Mouse (Mus musculus) testis, postnatal 14 days (tissue): ENCODE data around the gene Cdh23.
A peak's percentile ranks its signal among the peaks of the same experiment; 100 is the strongest.

Source experiments
- DNase-seq: peaks from one replicate; pipeline ENCODE4 v3.0.0; 2021; ENCODE audit warnings: low spot score

The Cdh23 gene

DNA sequence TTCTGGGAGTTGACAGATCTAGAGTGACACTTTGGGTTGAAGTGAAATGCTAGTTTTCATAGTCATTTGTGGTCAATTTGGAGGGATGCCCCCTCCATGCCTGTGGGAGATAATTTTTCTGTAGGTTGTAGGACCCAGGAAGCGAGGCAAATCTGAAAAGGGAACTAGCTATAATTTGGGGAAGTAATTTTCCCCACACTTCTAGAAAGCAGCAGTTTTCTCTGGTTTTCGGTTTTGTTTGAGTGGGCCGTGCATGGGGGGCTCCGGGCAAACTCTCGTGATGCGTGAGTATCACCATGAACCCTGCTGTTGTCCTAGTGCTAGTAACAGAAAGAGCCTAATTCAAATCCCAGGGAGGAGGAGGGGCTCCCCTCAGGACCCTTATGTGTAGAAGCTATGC, 412.0 kb downstream of the Cdh23 start:
- DNase-seq: no peak

DNA sequence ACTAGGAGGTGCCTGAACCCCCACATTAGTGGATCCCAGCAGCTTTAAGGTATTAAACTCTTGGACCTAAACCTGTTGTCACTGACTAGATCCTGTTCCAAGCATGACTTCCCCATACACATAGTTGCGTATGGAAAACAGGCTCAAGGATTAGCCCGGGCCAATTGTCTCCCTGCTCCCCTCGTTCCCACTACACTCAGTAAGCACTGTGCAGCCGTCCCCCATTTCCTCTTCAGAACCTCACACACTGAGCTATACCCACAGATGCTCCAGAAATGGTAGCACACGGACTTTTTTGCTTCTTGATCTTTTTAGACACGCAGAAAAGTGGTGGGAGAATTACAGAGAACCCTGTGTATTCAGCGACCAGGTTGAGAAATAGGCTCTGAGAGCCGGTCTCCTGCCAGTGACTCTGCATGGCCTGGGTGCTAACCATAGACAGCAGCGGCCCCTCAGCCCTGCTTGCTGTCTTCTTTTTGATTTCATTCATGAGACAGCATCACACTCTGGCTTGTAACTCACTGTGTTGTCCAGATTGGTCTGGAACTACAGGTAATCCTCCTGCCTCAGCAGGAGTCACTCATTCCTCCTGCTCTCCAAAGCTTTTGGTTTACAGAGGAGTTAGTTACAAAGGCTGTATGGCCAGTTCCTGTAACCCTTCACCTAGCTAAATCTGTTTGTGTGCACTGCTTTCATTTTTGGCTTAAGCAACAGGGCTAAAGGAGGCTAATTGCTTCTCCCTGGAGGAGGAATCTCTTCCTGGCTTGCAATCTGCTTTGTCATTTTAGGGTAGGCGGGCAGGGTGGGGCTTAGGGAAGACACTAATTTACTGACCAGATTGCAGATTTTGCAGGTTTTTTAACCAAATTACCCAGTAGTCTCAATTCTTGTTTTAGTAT, 413.9 kb downstream of the Cdh23 start:
- no peak for DNase-seq

DNA sequence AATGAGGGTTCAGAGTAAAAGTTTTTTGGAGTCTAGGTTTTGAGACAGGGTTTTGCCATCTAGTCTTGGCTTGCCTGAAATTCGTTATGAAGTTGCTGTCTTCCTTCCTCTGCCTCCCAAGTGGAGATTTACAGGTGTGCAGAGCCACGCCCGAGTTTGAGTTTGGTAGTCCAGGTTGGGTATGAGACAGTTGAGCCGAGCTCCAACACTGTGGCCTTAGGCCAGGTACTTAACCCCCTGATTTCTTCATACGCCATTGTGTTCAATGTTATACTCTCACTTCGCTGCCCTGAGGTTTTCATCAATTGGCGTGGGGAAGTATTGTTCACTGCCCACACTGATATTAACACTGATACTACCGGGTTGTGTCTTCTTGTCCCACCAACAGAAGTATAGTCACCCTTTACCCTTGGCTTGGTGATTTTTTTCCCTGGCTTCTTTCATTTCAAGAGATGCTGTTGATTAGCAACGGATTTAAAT, 414.7 kb downstream of the Cdh23 start:
- DNase-seq: no peak

DNA sequence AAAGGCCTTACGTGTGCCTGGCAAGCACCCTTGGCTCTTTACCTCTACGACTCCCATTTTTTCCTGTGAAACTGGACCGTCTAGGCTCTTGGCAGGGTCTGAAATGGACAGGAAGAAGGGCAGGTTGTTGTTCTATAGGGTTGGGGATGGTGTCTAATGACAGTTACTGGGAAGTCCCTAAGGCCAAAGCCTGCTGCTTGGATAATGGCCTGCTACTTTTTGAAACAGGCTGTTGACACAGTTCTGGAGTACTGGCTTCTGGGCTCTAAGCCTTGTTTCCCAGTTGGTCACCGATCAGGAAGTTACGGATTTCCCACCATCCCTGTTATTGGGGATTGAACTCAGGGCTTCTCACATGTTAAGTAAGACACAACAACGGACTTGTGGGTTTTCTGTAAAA, 415.9 kb downstream of the Cdh23 start:
- no peak for DNase-seq

DNA sequence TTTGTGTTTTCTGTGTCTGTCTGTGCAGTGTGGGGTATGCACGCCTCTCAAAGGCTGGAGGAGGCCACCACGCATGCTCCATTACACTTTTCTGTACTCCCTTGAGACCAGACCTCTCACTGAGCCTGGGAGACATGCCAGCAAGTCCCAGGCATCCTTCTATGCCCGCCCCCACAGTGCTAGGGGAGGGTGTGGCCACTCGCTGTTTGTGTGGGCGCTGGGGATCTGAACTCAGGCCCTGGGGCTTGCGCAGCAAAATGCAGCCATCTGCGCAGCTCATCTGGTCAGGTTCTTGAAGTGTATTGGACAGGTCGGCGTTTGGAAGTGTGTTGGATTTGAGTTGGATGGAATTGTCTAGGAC, 416.4 kb downstream of the Cdh23 start:
- DNase-seq: no peak

DNA sequence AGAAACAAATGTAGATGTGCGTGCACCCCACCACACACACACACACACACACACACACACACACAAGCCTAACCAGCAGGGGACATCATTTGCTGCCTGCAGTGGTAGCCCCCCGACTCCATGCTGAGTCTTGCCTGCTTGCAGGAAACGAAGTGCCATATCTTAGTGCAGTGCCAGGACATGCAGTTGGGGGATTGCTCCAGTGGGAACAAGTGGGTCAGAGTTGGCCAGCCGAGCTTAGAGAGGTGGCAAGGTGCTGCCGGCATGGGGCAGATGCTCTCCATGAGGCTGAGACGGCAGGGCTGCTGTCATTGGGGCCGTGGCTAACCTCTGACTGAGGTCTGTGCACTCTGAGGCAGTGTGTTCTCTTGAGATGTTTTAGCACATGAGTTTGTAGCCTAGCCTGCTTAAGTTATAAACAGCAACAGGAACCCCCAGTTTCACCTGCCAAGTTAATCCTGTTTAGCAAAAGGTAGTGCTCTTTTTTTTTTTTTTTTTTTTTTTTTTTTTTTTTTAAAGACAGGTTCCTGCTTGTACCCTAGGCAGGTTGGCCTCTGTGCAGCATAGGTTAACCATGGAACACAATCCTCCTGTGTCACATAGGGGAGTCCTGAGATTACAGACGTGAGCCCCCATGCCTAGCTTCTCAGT, 416.9 kb downstream of the Cdh23 start:
- DNase-seq: no peak

DNA sequence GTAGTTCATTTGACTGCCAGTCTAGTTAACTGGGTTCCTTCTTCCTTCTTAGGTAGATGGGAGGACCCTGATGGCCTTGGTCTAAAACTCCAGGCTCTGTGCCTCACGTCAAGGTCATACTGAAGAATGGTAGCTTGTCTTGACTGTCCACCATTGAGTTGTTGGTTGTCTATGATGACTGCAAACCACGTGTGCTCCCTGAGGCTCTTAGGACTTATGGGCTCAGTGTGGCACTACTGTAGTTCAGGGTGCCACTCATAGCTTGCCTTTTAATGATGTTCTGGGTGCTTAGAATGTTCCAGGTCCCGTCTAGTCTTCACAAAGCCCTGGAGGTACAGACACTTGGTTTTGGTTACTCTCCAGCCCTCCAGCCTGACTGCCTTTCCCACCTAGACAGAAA, 417.5 kb downstream of the Cdh23 start:
- no peak for DNase-seq

DNA sequence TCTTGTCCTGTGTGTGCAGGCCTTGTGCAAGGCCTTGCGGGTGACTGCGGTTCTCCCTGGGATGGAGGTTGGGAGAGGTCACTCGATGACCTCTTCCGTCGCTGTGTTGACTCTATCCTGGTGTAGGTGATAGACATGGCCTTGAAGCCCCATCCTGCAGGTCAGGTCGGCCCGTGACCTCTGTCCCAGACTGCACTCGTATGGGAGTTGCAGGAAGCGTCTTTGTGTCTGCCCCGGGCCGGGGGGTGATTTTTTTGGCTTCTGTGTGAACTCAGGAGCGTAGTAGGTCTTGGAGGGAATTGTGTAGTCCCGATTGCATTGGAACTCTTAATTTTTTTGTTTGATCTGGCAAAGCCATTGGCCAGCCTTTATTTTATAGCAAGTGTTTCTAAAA, 418.3 kb downstream of the Cdh23 start:
- DNase-seq: no peak

DNA sequence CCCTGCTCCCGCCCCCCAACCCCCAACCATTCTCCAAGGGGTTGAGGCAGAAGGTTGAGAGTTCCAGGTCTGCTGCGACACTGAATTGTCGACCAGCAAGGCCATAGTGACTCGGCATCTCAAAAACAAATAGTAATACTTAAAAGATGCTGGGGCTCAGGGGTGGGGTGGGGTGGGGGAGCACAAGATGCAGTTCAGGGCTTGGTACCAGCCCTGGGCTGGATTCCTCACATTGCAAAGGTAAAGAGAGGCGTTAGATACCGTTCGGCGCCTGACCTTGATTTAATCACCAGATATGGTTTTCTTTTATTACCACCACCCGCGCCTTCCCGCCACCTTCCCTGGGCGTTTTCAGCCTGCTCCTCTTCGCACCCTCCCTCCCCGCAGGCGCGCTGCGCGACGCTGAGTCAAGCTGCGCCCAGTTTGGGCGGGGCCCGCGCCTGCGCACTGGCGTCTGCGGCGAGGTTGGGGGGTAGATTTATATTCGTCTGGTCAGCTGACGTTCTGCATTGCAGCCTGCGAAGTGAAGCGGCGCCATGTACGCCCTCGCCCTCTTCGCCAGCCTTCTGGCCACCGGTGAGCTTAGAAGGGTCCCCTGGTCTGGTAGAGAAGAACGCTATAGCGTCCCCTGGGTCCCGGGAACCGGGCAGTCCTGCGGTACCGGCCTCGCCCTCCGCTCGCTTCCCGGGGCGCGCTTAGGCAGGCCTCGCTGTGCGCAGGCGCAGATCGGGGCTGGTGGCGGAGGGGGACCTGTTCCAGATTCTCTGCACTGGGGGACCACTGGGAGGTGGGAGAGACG, 418.9 kb downstream of the Cdh23 start, which contains the start of gene Psap:
Gene Psap, plus strand, starts transcription at position 421 of the 799 bp plus-strand sequence.
- DNase-seq: peak; percentile 93

DNA sequence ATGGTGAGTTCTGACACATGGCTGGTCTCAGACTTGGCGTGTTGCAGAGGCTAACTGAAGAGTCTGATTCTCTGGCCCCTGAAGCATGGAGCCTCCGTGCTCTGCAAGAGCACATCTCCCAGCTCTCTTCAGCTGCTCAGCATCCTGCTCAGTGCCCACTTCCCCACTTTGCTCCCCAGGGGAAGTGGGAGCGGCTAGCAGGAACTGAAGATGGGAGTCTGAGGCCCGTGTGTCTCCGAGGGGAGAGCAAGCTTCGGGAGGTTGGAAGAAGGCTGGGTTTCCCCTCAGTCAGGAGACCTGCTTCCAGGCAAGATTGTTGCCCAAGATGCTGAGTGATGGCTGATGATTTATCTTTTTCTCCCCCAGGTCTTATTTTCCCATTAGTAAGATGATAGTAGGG, 422.9 kb downstream of the Cdh23 start:
- DNase-seq: no peak

DNA sequence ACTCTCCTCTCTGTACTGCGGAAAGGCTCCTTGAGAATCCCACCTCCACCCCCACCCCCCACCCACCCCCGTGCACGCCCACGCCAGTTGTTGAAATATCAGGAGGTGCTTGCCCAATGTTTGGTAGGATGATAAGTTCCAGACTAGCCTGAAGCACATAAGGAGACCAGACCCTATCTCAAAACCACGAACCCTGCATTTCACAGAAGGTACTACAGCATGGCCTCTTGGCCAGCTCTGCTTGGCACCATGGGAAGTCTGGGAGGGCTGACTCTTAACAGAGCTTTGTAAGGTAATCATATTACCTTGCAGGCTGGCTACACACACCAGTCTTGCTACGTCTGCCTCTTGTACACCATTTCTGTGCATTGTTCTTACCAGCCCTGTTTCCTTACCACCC, 424.0 kb downstream of the Cdh23 start:
- no peak for DNase-seq

DNA sequence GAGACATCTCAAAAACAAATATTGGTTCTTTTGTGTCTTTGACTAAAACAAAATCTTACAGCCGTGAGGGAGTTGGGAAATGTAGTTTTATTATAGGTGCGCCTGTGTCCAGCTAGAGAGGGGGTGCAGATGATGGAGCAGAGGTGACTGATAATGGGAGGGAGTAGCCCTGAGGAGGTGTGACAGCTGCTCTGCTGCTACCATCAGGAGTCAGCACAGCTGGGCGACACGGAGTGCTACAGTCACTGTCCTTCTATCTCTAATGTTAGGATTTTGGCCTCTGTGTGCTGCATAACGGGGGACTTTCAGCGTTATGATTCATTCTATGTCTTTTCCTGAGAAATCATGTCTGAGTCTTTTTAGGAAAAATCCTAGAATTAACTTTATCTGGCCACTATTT, 425.3 kb downstream of the Cdh23 start:
- no peak for DNase-seq

DNA sequence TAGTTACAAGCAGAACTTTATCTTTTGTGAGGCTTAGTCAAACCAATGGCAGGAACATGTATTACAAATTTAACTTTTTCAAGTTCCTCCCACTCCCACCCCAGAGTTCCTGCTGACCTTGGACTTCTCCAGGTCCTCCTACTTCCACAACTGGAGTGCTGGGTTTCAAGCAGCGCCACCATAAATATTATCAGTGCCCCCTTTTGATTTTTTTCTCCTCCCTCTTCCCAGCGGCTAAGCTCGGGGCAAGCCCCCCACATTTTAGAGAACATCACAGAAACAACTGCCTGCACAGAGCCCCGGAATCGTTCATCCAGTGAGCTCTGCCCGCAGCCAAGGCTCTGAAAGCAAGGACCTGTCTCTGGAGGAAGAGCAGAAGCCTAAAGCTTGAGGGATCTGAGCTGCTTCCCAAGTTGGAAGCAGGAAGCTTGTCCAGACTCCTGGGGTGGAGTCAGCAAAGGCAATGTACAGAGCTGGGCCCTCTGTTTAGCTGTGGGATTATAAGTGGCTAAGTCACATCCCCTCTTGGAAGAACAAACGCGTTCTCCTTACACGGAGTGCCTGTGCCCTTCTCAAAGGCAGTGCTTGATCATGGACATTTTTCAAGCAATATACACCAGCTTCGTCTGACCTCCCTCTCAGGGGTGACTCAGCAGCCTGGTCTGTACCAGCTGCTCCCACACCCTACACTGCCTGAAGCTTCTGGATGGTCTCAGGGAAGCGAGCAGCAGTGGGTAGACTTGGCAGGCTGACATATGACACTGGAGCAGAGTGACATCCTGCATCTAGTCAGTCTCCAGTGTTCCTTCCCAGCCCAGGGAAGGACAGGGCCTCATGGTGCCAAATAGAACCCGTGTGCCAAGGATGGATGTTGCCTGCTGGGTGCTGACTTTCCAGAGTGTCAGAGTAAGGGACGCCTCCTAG, 426.9 kb downstream of the Cdh23 start:
- DNase-seq: no peak

DNA sequence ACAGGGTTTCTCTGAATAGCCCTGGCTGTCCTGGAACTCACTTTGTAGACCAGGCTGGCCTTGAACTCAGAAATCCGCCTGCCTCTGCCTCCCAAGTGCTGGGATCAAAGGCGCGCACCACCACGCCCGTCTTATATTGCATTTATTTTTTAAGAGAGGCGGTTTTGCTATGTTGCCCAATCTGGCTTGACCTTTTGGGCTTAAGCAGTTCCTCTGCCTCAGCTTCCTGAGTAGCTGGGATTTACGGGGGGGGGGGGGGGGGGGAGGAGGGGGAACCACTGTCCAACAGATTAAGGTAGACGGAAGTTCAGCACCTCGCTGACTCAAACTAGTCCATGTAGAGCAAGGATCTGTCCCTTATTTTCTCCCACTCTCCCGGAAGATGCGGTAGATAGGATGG, 427.6 kb downstream of the Cdh23 start:
- no peak for DNase-seq

DNA sequence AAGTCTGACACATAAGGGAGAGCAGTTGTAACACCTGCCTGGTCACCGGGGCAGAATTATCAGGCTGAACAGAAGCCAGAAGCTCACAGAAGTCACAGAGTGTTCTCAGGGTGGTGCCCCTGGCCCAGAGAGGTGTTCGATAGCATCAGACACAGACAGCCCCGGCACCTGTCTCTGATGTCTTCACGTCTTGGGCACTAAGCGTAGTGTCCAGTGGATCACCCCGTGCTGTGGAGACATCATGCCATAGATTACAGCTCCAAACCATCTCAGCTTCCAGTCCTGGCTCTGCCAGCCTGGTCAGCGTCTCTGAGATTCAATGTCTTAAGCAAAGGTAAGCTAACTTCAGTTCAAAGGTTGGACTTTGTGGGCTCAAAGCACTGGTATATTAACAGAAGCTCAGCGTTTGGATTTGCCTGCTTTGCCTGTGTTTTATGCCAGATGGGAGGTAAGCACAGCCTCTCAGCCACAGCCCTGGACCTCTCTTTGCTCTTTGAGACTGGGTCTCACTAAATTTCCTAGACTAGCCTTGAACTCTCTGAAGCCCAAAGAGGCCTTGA, 429.4 kb downstream of the Cdh23 start:
- no peak for DNase-seq

DNA sequence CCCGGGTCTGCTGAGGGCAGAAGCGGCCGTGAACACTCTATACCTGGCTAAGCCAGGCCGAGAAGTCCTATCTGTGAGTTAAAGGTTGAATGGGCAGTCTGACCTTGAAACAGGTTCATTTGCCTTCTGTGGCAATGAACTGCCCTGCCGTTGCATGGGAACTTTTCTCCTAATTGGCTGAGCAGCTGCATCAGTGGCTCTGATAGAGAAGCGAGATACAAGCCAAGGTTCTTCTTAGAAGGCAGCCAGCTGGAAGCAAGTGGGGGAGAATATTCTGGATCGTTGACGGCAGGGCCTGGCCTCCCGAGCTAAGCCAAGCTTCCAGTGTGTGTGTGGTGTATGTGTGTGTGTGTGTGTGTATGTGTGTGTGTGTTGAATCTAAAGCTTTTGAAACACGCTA, 431.0 kb downstream of the Cdh23 start:
- DNase-seq: peak; percentile 63

DNA sequence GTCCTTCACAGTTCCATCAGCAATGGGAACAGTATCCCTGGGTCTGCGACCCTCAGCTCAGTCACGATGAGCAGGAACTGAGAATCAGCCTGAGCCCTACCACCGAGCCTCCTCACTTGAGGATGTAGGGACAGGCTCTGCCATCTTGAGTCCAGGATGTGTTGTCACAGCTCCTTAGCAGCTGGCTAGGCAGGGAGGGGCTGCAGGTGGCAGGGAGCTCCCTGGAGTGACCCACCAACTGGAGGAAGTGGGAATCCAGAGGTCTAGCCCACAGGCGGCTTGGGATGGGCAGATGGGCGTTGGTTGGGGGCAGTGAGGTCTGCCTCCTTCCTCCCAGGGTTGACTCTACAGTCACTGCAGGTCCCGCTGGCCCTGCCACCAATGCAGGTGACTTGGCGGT, 432.9 kb downstream of the Cdh23 start:
- DNase-seq: no peak

DNA sequence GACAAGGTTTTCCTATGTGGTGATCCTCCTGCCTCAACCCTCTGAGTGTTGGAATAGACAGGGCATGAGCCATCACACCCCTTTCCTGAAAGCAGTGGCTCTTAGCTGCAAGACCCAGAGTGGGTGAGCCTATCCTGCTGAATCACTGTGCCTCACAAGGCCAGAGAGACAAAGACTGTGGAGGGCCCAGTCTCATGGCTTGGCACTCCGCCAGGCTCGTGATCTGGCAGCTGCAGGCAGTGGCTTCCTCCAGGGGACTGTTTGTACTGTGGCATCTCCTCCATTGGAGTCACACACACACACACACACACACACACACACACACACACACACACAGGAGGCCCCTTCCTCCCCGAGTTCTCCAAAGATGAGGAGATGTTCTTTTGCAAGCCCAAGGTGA, 433.9 kb downstream of the Cdh23 start:
- peak; percentile 86 for DNase-seq

DNA sequence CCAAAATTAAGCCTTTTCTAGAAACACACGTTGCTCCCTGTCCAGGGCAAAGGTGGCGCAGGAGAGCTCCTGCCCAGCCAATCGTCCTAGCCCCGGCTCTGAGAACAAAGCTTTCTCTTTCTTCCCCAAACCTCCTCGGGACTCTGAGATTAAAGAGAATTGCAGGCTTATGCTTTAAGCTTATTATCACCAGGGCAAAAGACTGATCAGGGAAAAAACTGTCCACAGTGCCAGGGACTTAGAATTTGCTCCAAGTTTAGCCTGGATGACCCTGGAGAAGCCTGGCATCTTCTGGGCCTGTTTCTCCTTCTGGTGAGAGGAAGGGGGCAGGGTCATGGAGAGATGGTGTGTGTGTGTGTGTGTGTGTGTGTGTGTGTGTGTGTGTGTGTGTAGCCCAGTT, 434.8 kb downstream of the Cdh23 start:
- peak; percentile 53 for DNase-seq

DNA sequence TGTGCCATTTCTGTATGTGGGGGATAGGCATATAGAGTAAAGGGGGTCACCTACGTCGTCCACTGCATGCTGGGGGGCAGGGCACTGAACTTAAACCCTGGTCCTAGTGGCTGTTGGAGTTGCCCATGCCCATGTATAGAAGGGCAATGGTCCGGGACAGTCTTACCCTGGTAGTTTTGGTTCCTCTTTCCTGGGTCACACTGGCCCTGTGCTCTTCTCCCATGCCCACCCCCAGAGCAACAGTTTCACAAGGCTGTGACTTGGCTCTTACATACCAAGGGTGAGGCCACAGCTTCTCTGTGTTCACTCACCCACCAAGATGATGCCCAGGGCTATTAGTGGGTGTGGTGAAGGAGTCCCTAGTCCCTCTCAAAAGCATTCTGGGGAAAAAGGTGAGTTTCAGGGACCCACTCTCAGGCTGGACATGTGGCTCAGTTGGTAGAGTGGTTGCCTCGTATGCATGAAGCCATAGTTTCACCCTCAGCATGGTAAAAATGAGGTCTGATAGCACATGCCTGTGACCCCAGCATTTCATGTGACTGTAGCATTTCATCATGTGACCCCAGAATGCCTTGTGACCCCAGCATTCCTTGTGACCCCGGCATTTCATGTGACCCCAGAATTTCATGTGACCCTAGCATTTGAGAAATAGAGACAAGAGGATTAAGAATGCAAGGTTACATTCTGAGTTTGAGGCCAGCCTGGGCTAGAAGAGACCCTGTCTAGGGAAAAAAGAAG, 435.6 kb downstream of the Cdh23 start:
- no peak for DNase-seq
